Mouse (Mus musculus) intestine, embryonic 16.5 days (tissue): ENCODE data around the gene Itprid2. TPM values are rescaled to one million over a fixed set of nuclear protein-coding genes. Genes with fewer than 3 reads are reported as not detected.

Source experiments
- ATAC-seq: fragments of 200-750 bp; cut with Nextera tagmentation; 2 replicates; pipeline ENCODE4 v1.8.0; 2017; ENCODE audit warnings: moderate TSS enrichment, moderate library complexity
- H3K27ac ChIP-seq: fragments of 300-500 bp; sonication (generic); 2 replicates; pipeline ENCODE4 v1.5.1; 2014; ENCODE audit warnings: mild to moderate bottlenecking, low read length
- H3K27me3 ChIP-seq: fragments of 300-500 bp; sonication (generic); replicated peaks from 2 replicates; pipeline ENCODE4 v1.6.1; 2014; ENCODE audit warnings: low read length, control low read depth, mixed read lengths; ENCODE audit not compliant: control insufficient read depth, insufficient read depth
- H3K36me3 ChIP-seq: fragments of 300-500 bp; sonication (generic); 2 replicates; pipeline ENCODE4 v1.6.1; 2014; ENCODE audit warnings: low read length, control low read depth; ENCODE audit not compliant: control insufficient read depth, insufficient read depth
- H3K4me1 ChIP-seq: fragments of 300-500 bp; sonication (generic); 2 replicates; pipeline ENCODE4 v1.6.1; 2014; ENCODE audit warnings: low read length, control low read depth, mixed read lengths; ENCODE audit not compliant: control insufficient read depth, insufficient read depth
- H3K4me2 ChIP-seq: fragments of 300-500 bp; sonication (generic); 2 replicates; pipeline ENCODE4 v1.6.1; 2014; ENCODE audit warnings: low read depth, low read length, control low read depth
- H3K4me3 ChIP-seq: fragments of 300-500 bp; sonication (generic); 2 replicates; pipeline ENCODE4 v1.5.1; 2014; ENCODE audit warnings: mild to moderate bottlenecking, low read length
- H3K9ac ChIP-seq: fragments of 300-500 bp; sonication (generic); 2 replicates; pipeline ENCODE4 v1.6.1; 2014; ENCODE audit warnings: low read depth, low read length
- H3K9me3 ChIP-seq: fragments of 300-500 bp; sonication (generic); 2 replicates; pipeline ENCODE4 v1.6.1; 2016; ENCODE audit warnings: low read length, control low read depth; ENCODE audit not compliant: control insufficient read depth
- WGBS: fragments of 180-500 bp; shearing (Covaris S2); extraction: QIAGEN DNeasy Blood & Tissue Kit; methylation state at CpG from one replicate; pipeline ENCODE4 v1.1.7; 2014; 5-methylcytosine and 5-hydroxymethylcytosine counted together
- polyA plus RNA-seq: library from polyadenylated mRNA; unstranded; fragments of >200 nt; fragmentation: Nextera tagmentation; extraction: Ambion mirVana; gene quantifications from 2 replicates; pipeline ENCODE4 v1.2.1, GENCODE M21; 2015

Itprid2 gene
- polyA plus RNA-seq, 1 experiment from 2014 or later = 15.5 TPM

GRCm38 (mm10) chr2:79690838-79691237, 55.7 kb downstream of the Itprid2 start:
- H3K4me2 ChIP-seq = no peak overlapping the region
- H3K4me3 ChIP-seq = no peak overlapping the region
- no peaks in the 10 kb centered on the region for H3K4me1 ChIP-seq
- WGBS = 43% methylated on average over 3 of the region's 3 CpGs
- H3K36me3 ChIP-seq = no peaks in the 10 kb centered on the region
- no peaks in the 10 kb centered on the region for H3K9me3 ChIP-seq
- no peak overlapping the region for H3K9ac ChIP-seq
- no peak for ATAC-seq
- H3K27ac ChIP-seq = no peak overlapping the region
- no peaks in the 10 kb centered on the region for H3K27me3 ChIP-seq

- Histone ChIP-seq H3K27me3 (no peaks in the 10 kb centered on the region), H3K4me3 (no peak overlapping the region), H3K27ac (no peak overlapping the region), H3K4me1 (no peaks in the 10 kb centered on the region), H3K9ac (no peak overlapping the region), H3K36me3 (no peaks in the 10 kb centered on the region), H3K9me3 (no peaks in the 10 kb centered on the region), H3K4me2 (no peak overlapping the region)
- ATAC-seq = peak; percentile 65
- 60% methylated on average over 4 of the region's 4 CpGs for WGBS
Measured at GRCm38 (mm10) chr2:79695190-79695589, 60.0 kb downstream of the Itprid2 start.

- Histone ChIP-seq H3K9ac (no peak overlapping the region), H3K36me3 (no peaks in the 10 kb centered on the region), H3K27ac (no peak overlapping the region), H3K9me3 (no peaks in the 10 kb centered on the region), H3K4me1 (no peaks in the 10 kb centered on the region), H3K27me3 (no peaks in the 10 kb centered on the region), H3K4me2 (no peak overlapping the region), H3K4me3 (no peak overlapping the region)
- WGBS = 86% methylated on average over 12 of the region's 12 CpGs
- no peak for ATAC-seq
Measured at GRCm38 (mm10) chr2:79695939-79696338, 60.8 kb downstream of the Itprid2 start.

- Histone ChIP-seq H3K27me3 (no peaks in the 10 kb centered on the region), H3K9ac (no peak overlapping the region), H3K4me3 (no peak overlapping the region), H3K4me1 (no peaks in the 10 kb centered on the region), H3K27ac (no peak overlapping the region), H3K9me3 (no peaks in the 10 kb centered on the region), H3K4me2 (no peak overlapping the region), H3K36me3 (no peaks in the 10 kb centered on the region)
- 79% methylated on average over 10 of the region's 10 CpGs for WGBS
- no peak for ATAC-seq
Measured at GRCm38 (mm10) chr2:79696478-79697230, 61.5 kb downstream of the Itprid2 start.

GRCm38 (mm10) chr2:79698166-79698565, 63.0 kb downstream of the Itprid2 start:
- H3K27me3 ChIP-seq = no peaks in the 10 kb centered on the region
- H3K4me2 ChIP-seq = no peak overlapping the region
- H3K4me1 ChIP-seq = no peaks in the 10 kb centered on the region
- no peak overlapping the region for H3K4me3 ChIP-seq
- WGBS = 65% methylated on average over 2 of the region's 2 CpGs
- H3K9ac ChIP-seq = no peak overlapping the region
- no peaks in the 10 kb centered on the region for H3K9me3 ChIP-seq
- H3K27ac ChIP-seq = no peak overlapping the region
- peak; percentile 71 for ATAC-seq
- H3K36me3 ChIP-seq = no peaks in the 10 kb centered on the region

- ATAC-seq = peak; percentile 87
- no peaks in the 10 kb centered on the region for H3K4me1 ChIP-seq
- no peaks in the 10 kb centered on the region for H3K9me3 ChIP-seq
- H3K27me3 ChIP-seq = no peaks in the 10 kb centered on the region
- no peak overlapping the region for H3K27ac ChIP-seq
- H3K4me3 ChIP-seq = no peak overlapping the region
- H3K9ac ChIP-seq = no peak overlapping the region
- no peak overlapping the region for H3K4me2 ChIP-seq
- 71% methylated on average over 2 of the region's 2 CpGs for WGBS
- no peaks in the 10 kb centered on the region for H3K36me3 ChIP-seq
Measured at GRCm38 (mm10) chr2:79704773-79705172, 69.6 kb downstream of the Itprid2 start.

- ATAC-seq = no peak
- no peak within 1 kb of the TSS for H3K9ac ChIP-seq
- no peak within 1 kb of the TSS for H3K27ac ChIP-seq
- no peaks in the 10 kb centered on the region for H3K9me3 ChIP-seq
- H3K4me3 ChIP-seq = no peak within 1 kb of the TSS
- H3K4me1 ChIP-seq = no peaks in the 10 kb centered on the region
- no peak within 1 kb of the TSS for H3K4me2 ChIP-seq
- no peaks in the 10 kb centered on the region for H3K36me3 ChIP-seq
- no peaks in the 10 kb centered on the region for H3K27me3 ChIP-seq
- 85% methylated on average over 6 of the region's 6 CpGs for WGBS
Measured at GRCm38 (mm10) chr2:79707575-79707974, 72.4 kb downstream of the Itprid2 start, which contains the start of gene Ppp1r1c. TSS of gene Ppp1r1c (plus strand) at chr2:79707780.

GRCm38 (mm10) chr2:79713662-79714091, 78.5 kb downstream of the Itprid2 start:
- Histone ChIP-seq H3K4me1 (no peaks in the 10 kb centered on the region), H3K36me3 (no peaks in the 10 kb centered on the region), H3K27me3 (no peaks in the 10 kb centered on the region), H3K9me3 (no peaks in the 10 kb centered on the region), H3K27ac (no peak overlapping the region), H3K4me3 (no peak overlapping the region), H3K4me2 (no peak overlapping the region), H3K9ac (no peak overlapping the region)
- WGBS = 54% methylated on average over 3 of the region's 3 CpGs
- ATAC-seq = no peak

GRCm38 (mm10) chr2:79714745-79715144, 79.6 kb downstream of the Itprid2 start:
- 89% methylated on average over 6 of the region's 6 CpGs for WGBS
- no peaks in the 10 kb centered on the region for H3K4me1 ChIP-seq
- no peak overlapping the region for H3K4me3 ChIP-seq
- H3K36me3 ChIP-seq = no peaks in the 10 kb centered on the region
- no peaks in the 10 kb centered on the region for H3K9me3 ChIP-seq
- H3K9ac ChIP-seq = no peak overlapping the region
- H3K27me3 ChIP-seq = no peaks in the 10 kb centered on the region
- H3K27ac ChIP-seq = no peak overlapping the region
- no peak overlapping the region for H3K4me2 ChIP-seq
- ATAC-seq = no peak

GRCm38 (mm10) chr2:79715925-79716324, 80.8 kb downstream of the Itprid2 start:
- no peak overlapping the region for H3K27ac ChIP-seq
- no peaks in the 10 kb centered on the region for H3K9me3 ChIP-seq
- H3K4me3 ChIP-seq = no peak overlapping the region
- no peak for ATAC-seq
- H3K27me3 ChIP-seq = no peaks in the 10 kb centered on the region
- 67% methylated on average over 2 of the region's 2 CpGs for WGBS
- no peaks in the 10 kb centered on the region for H3K4me1 ChIP-seq
- H3K36me3 ChIP-seq = no peaks in the 10 kb centered on the region
- no peak overlapping the region for H3K4me2 ChIP-seq
- no peak overlapping the region for H3K9ac ChIP-seq
